Mouse (Mus musculus): ENCODE measurements around the gene Pafah1b3. TPM values are rescaled to one million over a fixed set of nuclear protein-coding genes. Genes with fewer than 3 reads are reported as not detected.

Gene Pafah1b3
- polyA plus RNA-seq, 1 experiment, result 74.1 TPM

GRCm38 (mm10) chr7:25305956-25306613, 8.3 kb upstream of the Pafah1b3 start, which contains the start of gene Tmem145:
Gene Tmem145, plus strand, starts transcription at chr7:25306106.
- no peak for DNase-seq (ENCODE audit: low read depth)

GRCm38 (mm10) chr7:25305481-25305880, 7.7 kb upstream of the Pafah1b3 start:
- DNase-seq (ENCODE audit: low read depth), result no peak

GRCm38 (mm10) chr7:25303685-25304006, 5.9 kb upstream of the Pafah1b3 start:
- DNase-seq (ENCODE audit: low read depth), result no peak

- DNase-seq (ENCODE audit: low read depth), result no peak
Observed at GRCm38 (mm10) chr7:25303003-25303684, 5.4 kb upstream of the Pafah1b3 start.

- no peak for DNase-seq (ENCODE audit: low read depth)
Observed at GRCm38 (mm10) chr7:25301063-25301462, 3.3 kb upstream of the Pafah1b3 start, which contains the start of gene Prr19. Gene Prr19, plus strand, starts transcription at chr7:25301411.

- DNase-seq (ENCODE audit: low read depth), result no peak
Observed at GRCm38 (mm10) chr7:25296945-25297453, 787 bp downstream of the Pafah1b3 start.

GRCm38 (mm10) chr7:25294960-25295722, 2.6 kb downstream of the Pafah1b3 start:
- DNase-seq (ENCODE audit: low read depth), result no peak

- no peak for DNase-seq (ENCODE audit: low read depth)
Observed at GRCm38 (mm10) chr7:25294495-25294894, 3.3 kb downstream of the Pafah1b3 start.

- no peak for DNase-seq (ENCODE audit: low read depth)
Observed at GRCm38 (mm10) chr7:25293191-25293739, 4.5 kb downstream of the Pafah1b3 start.

- DNase-seq (ENCODE audit: low read depth), result no peak
Observed at GRCm38 (mm10) chr7:25292107-25292506, 5.7 kb downstream of the Pafah1b3 start.

- DNase-seq (ENCODE audit: low read depth), result no peak
Observed at GRCm38 (mm10) chr7:25290911-25291310, 6.9 kb downstream of the Pafah1b3 start.

- no peak for DNase-seq (ENCODE audit: low read depth)
Observed at GRCm38 (mm10) chr7:25290463-25290862, 7.3 kb downstream of the Pafah1b3 start.

GRCm38 (mm10) chr7:25289925-25290324, 7.9 kb downstream of the Pafah1b3 start:
- DNase-seq (ENCODE audit: low read depth), result no peak

GRCm38 (mm10) chr7:25288721-25289120, 9.1 kb downstream of the Pafah1b3 start:
- no peak for DNase-seq (ENCODE audit: low read depth)

GRCm38 (mm10) chr7:25288011-25288410, 9.8 kb downstream of the Pafah1b3 start:
- no peak for DNase-seq (ENCODE audit: low read depth)

GRCm38 (mm10) chr7:25286989-25287388, 10.8 kb downstream of the Pafah1b3 start:
- no peak for DNase-seq (ENCODE audit: low read depth)

- DNase-seq (ENCODE audit: low read depth), result no peak
Observed at GRCm38 (mm10) chr7:25285511-25286238, 12.1 kb downstream of the Pafah1b3 start.

GRCm38 (mm10) chr7:25284766-25285165, 13.0 kb downstream of the Pafah1b3 start:
- DNase-seq (ENCODE audit: low read depth), result no peak

GRCm38 (mm10) chr7:25284171-25284570, 13.6 kb downstream of the Pafah1b3 start:
- DNase-seq (ENCODE audit: low read depth), result no peak

- no peak for DNase-seq (ENCODE audit: low read depth)
Observed at GRCm38 (mm10) chr7:25283637-25284036, 14.1 kb downstream of the Pafah1b3 start.

- no peak for DNase-seq (ENCODE audit: low read depth)
Observed at GRCm38 (mm10) chr7:25282731-25283211, 15.0 kb downstream of the Pafah1b3 start.

Data from gonadal fat pad, adult 2 months (tissue).